ENCODE assay signal across 8 mouse cellular contexts in the genomic region with DNA sequence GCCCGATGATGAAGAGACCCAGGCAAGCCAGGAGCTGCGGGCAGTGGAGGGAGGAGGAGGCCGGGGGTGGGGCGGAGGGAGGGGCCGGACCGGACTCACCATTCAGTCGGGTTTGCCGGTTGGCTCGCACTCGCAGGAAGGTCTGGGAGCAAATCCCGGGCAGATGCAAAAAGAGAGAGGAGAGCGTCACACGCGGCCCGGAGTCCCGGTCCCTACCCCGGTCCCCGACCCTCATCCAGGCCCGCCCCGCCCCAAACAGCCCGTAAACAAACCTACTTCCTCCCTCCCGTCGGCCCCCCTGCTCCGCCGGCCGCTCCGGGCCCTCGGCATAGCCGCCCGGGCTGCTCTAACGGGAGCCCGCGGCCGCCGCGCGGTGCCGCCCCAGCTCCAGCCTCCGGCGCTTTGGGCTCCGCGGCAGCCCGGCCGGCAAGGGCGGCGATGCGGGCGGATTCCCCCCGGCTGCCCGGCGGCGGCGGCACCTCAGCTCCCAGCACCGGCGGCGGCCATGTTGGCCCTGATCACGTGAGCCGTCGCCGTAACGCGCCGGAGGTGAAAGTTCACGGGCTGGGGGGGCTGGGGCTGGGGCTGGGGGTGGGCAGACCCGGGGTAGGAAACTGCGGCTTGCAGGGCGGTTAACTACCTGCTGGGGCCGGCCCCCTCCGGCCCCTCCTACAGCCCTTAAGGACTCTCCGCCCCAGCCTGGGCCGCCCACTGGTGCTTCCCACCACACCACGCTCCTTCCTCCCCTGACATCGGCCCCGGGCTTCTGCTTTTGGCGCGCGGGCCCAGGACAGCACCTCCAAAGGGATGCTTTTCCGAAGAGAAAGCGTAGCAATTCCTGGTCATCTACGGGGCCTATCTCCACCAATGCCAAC. TPM values are rescaled to one million over a fixed set of nuclear protein-coding genes. Genes with fewer than 3 reads are reported as not detected.
DNase-seq lines count a peak whose midpoint lies in the region; ATAC-seq and TF ChIP-seq lines count a peak whose summit lies in the region.

No protein-coding gene starts in this region.

- peak overlapping the region; percentile 89 for H3K4me3 ChIP-seq in E14TG2a.4 (replicated peaks; ENCODE audit: low read length)
- peak overlapping the region; percentile 79 to 87 for H3K4me3 ChIP-seq in heart, embryonic 14.5 days (ENCODE audit: control insufficient read depth in 1 of 2, insufficient read depth in 1 of 2, low read depth in 1 of 2, low read length in 2 of 2)
- H3K4me3 ChIP-seq in neural tube, embryonic 13.5 days: peak overlapping the region; percentile 75
- H3K4me3 ChIP-seq in testis, adult 2 months (ENCODE audit: control insufficient read depth, low read depth, low read length): peak overlapping the region; percentile 91

- peak; percentile 41 for TF ChIP-seq POLR2A in testis, adult 2 months (IDR thresholded peaks at IDR 0.05; ENCODE audit: control insufficient read depth, low read depth, low read length)

- H3K27me3 ChIP-seq in E14TG2a.4 (ENCODE audit: insufficient read depth, low read length): no peaks in the 10 kb centered on the region
- no peaks in the 10 kb centered on the region for H3K27me3 ChIP-seq in heart, embryonic 14.5 days (ENCODE audit: control insufficient read depth, insufficient read depth, low read length)
- no peaks in the 10 kb centered on the region for H3K27me3 ChIP-seq in neural tube, embryonic 13.5 days
- no peaks in the 10 kb centered on the region for H3K27me3 ChIP-seq in testis, adult 2 months (ENCODE audit: control insufficient read depth, insufficient read depth, low read length)

- H3K9ac ChIP-seq in heart, embryonic 14.5 days (ENCODE audit: low read length): peak overlapping the region; percentile 85
- H3K9ac ChIP-seq in neural tube, embryonic 13.5 days: peak overlapping the region; percentile 82

- H3K4me1 ChIP-seq in E14TG2a.4 (replicated peaks; ENCODE audit: low read depth, low read length): peaks cover 57% of the 10 kb centered on the region
- H3K4me1 ChIP-seq in heart, embryonic 14.5 days (ENCODE audit: control insufficient read depth in 2 of 2, insufficient read depth in 2 of 2, low read length in 2 of 2): peaks cover 6 to 22% of the 10 kb centered on the region in 2 experiments
- H3K4me1 ChIP-seq in neural tube, embryonic 13.5 days (replicated peaks): peaks cover 52% of the 10 kb centered on the region
- H3K4me1 ChIP-seq in testis, adult 2 months (ENCODE audit: control insufficient read depth, insufficient read depth, low read length): peaks cover 6% of the 10 kb centered on the region

- no peaks in the 10 kb centered on the region for H3K9me3 ChIP-seq in E14TG2a.4 (ENCODE audit: low read length)
- no peaks in the 10 kb centered on the region for H3K9me3 ChIP-seq in heart, embryonic 14.5 days (ENCODE audit: control insufficient read depth, low read length)
- no peaks in the 10 kb centered on the region for H3K9me3 ChIP-seq in neural tube, embryonic 13.5 days

- H3K4me2 ChIP-seq in heart, embryonic 14.5 days (ENCODE audit: low read length): peak overlapping the region; percentile 79
- H3K4me2 ChIP-seq in neural tube, embryonic 13.5 days: peak overlapping the region; percentile 72

- TF ChIP-seq CTCF in E14TG2a.4 (conservative IDR thresholded peaks at IDR 0.05; ENCODE audit: low read length): no peak
- no peak for TF ChIP-seq CTCF in testis, adult 2 months (IDR thresholded peaks at IDR 0.05; ENCODE audit: control insufficient read depth, insufficient read depth, insufficient replicate concordance, low read depth, low read length)

- DNase-seq in c-Kit-negative CD71-positive TER-119-positive erythroid progenitor cells, embryonic 14.5 days (ENCODE audit: low read depth, low spot score): peak; percentile 52
- DNase-seq in kidney, postnatal 10 days: peak; percentile 88
- peak; percentile 78 to 82 for DNase-seq in lung, adult 18-20 months

- peak; percentile 77 for ATAC-seq in erythroid progenitor cell, adult 5-6 weeks (replicated peaks; ENCODE audit: low FRiP score, poor library complexity, severe bottlenecking)
- ATAC-seq in heart, embryonic 14.5 days (ENCODE audit: insufficient number of reproducible peaks, insufficient read depth, low FRiP score, low read depth): peak; percentile 90
- ATAC-seq in neural tube, embryonic 13.5 days (ENCODE audit: low read depth): peak; percentile 86

- 1% methylated on average over 70 of the region's 80 CpGs for WGBS in heart, embryonic 14.5 days
- under 1% methylated on average over 73 of the region's 80 CpGs for WGBS in neural tube, embryonic 13.5 days

- H3K27ac ChIP-seq in heart, embryonic 14.5 days (replicated peaks in 1 of 2; ENCODE audit: control insufficient read depth in 1 of 2, insufficient read depth in 1 of 2, low read depth in 2 of 2, low read length in 2 of 2): peak overlapping the region; percentile 57 to 92
- H3K27ac ChIP-seq in neural tube, embryonic 13.5 days (replicated peaks): peak overlapping the region; percentile 94
- peak overlapping the region; percentile 96 for H3K27ac ChIP-seq in testis, adult 2 months (ENCODE audit: control insufficient read depth, insufficient read depth, low read depth, low read length)

- peaks cover 45% of the 10 kb centered on the region for H3K36me3 ChIP-seq in E14TG2a.4 (ENCODE audit: insufficient read depth, low read length)
- H3K36me3 ChIP-seq in heart, embryonic 14.5 days (ENCODE audit: control insufficient read depth, insufficient read depth, low read length): peaks cover 38% of the 10 kb centered on the region
- peaks cover 34% of the 10 kb centered on the region for H3K36me3 ChIP-seq in neural tube, embryonic 13.5 days
- H3K36me3 ChIP-seq in testis, adult 2 months (ENCODE audit: control insufficient read depth, insufficient read depth, low read length): no peaks in the 10 kb centered on the region; the same call in 1 of the 2 replicates

RNA-seq across cellular contexts. Expression of gene Armh1, which starts 37.2 kb away (rescaled TPM):
- not detected in 2 replicates for total RNA-seq in erythroid progenitor cell, adult 5-6 weeks (2015; ENCODE audit: low replicate concordance)
- total RNA-seq in erythroid progenitor cell, adult 5-6 weeks (2017; ENCODE audit: low replicate concordance): not detected in 2 replicates
- polyA plus RNA-seq in heart, embryonic 14.5 days (2014; fragmentation: Nextera tagmentation; extraction: Ambion mirVana): 0.27 and 0.42 TPM in 2 replicates
- 0.28 and 0.66 TPM in 2 replicates for polyA plus RNA-seq in neural tube, embryonic 13.5 days (2015; fragmentation: Nextera tagmentation; extraction: Ambion mirVana)
- 154 and 162 TPM in 2 replicates for polyA plus RNA-seq in testis, adult 2 months (2012; rRNA removed)

RNA-seq across cellular contexts. Expression of gene Tmem53, which starts 37.4 kb away (rescaled TPM):
- total RNA-seq in erythroid progenitor cell, adult 5-6 weeks (2015; ENCODE audit: low replicate concordance): 8.4 TPM in 1 of 2 replicates, not detected in the other
- total RNA-seq in erythroid progenitor cell, adult 5-6 weeks (2017; ENCODE audit: low replicate concordance): 0.39 TPM in 1 of 2 replicates, not detected in the other
- 38.0 and 39.8 TPM in 2 replicates for polyA plus RNA-seq in heart, embryonic 14.5 days (2014; fragmentation: Nextera tagmentation; extraction: Ambion mirVana)
- 5.9 and 6.5 TPM in 2 replicates for polyA plus RNA-seq in neural tube, embryonic 13.5 days (2015; fragmentation: Nextera tagmentation; extraction: Ambion mirVana)
- polyA plus RNA-seq in testis, adult 2 months (2012; rRNA removed): 999 and 1,059 TPM in 2 replicates

Comparison
In these comparisons a context has a peak if more than half of its experiments do, and no peak if none do; other contexts are left out.
1. Peak in every context shown above with its lines: DNase-seq, ATAC-seq, H3K4me3 ChIP-seq and H3K27ac ChIP-seq.
2. RNA of gene Armh1, which starts 37.2 kb away (polyA plus RNA-seq): 154 to 162 TPM in testis, adult 2 months; 0.28 to 0.66 TPM in neural tube, embryonic 13.5 days and 0.27 to 0.42 TPM in heart, embryonic 14.5 days; every median in the first group is over 10 times any median in the second.
3. RNA of gene Tmem53, which starts 37.4 kb away (polyA plus RNA-seq): 999 to 1,059 TPM in testis, adult 2 months; 38.0 to 39.8 TPM in heart, embryonic 14.5 days and 5.9 to 6.5 TPM in neural tube, embryonic 13.5 days; every median in the first group is over 10 times any median in the second.